Mouse (Mus musculus) hindbrain, embryonic 11.5 days (tissue): ENCODE results near the gene Zic2. TPM values are rescaled to one million over a fixed set of nuclear protein-coding genes. Genes with fewer than 3 reads are reported as not detected.

ENCODE experiments used
- ATAC-seq: fragments of 200-750 bp; cut with Nextera tagmentation; 2 replicates; pipeline ENCODE4 v1.8.0; 2017; ENCODE audit warnings: mild to moderate bottlenecking, moderate TSS enrichment, moderate library complexity; ENCODE audit not compliant: low FRiP score
- DNase-seq: peaks from one replicate; pipeline ENCODE4 v3.0.0-alpha.2; 2015; ENCODE audit warnings: low spot score
- H3K27ac ChIP-seq: fragments of 300-500 bp; sonication (generic); 2 replicates; pipeline ENCODE4 v1.5.1; 2014; ENCODE audit warnings: mild to moderate bottlenecking, low read depth, low read length
- H3K27me3 ChIP-seq: fragments of 300-500 bp; sonication (generic); 2 replicates; pipeline ENCODE4 v1.6.1; 2014; ENCODE audit warnings: mild to moderate bottlenecking, low read length, moderate library complexity, mixed read lengths; ENCODE audit not compliant: control insufficient read depth, insufficient read depth
- H3K36me3 ChIP-seq: fragments of 300-500 bp; sonication (generic); 2 replicates; pipeline ENCODE4 v1.6.1; 2014; ENCODE audit warnings: mild to moderate bottlenecking, low read length, moderate library complexity, mixed read lengths; ENCODE audit not compliant: control insufficient read depth, insufficient read depth
- H3K4me1 ChIP-seq: fragments of 300-500 bp; sonication (generic); replicated peaks from 2 replicates; pipeline ENCODE4 v1.6.1; 2014; ENCODE audit warnings: low read length, mixed read lengths; ENCODE audit not compliant: control insufficient read depth, insufficient read depth
- H3K4me2 ChIP-seq: fragments of 300-500 bp; sonication (generic); replicated peaks from 2 replicates; pipeline ENCODE4 v1.6.1; 2014; ENCODE audit warnings: mild to moderate bottlenecking, low read depth, low read length
- H3K4me3 ChIP-seq: fragments of 300-500 bp; sonication (generic); 2 replicates; pipeline ENCODE4 v1.5.1; 2014; ENCODE audit warnings: low read depth, low read length
- H3K9ac ChIP-seq: fragments of 300-500 bp; sonication (generic); 2 replicates; pipeline ENCODE4 v1.6.1; 2014; ENCODE audit warnings: low read depth, low read length
- H3K9me3 ChIP-seq: fragments of 300-500 bp; sonication (generic); 2 replicates; pipeline ENCODE4 v1.6.1; 2016; ENCODE audit warnings: low read length; ENCODE audit not compliant: control insufficient read depth
- WGBS: fragments of 180-500 bp; shearing (Covaris S2); extraction: QIAGEN DNeasy Blood & Tissue Kit; methylation state at CpG from one replicate; pipeline ENCODE4 v1.1.7; 2014; 5-methylcytosine and 5-hydroxymethylcytosine counted together
- polyA plus RNA-seq: library from polyadenylated mRNA; unstranded; fragments of >200 nt; fragmentation: Nextera tagmentation; extraction: Ambion mirVana; gene quantifications from 2 replicates; pipeline ENCODE4 v1.2.1, GENCODE M21; 2014

Gene Zic2
- polyA plus RNA-seq: 9.5 and 11.2 TPM in 2 replicates

- H3K27me3 ChIP-seq: peaks cover 36% of the 10 kb centered on the region
- peak within 1 kb of the TSS; percentile 97 for H3K27ac ChIP-seq
- H3K4me3 ChIP-seq: peak within 1 kb of the TSS; percentile 79
- DNase-seq: peak; percentile 87
- H3K9ac ChIP-seq: peak within 1 kb of the TSS; percentile 95
- ATAC-seq: peak; percentile 82
- WGBS: under 1% methylated on average over 43 of the region's 73 CpGs
- no peaks in the 10 kb centered on the region for H3K36me3 ChIP-seq
- peak within 1 kb of the TSS; percentile 64 for H3K4me2 ChIP-seq
- no peaks in the 10 kb centered on the region for H3K9me3 ChIP-seq
- H3K4me1 ChIP-seq: peaks cover 3% of the 10 kb centered on the region; the same call in 1 of the 2 replicates
Measured at GRCm38 (mm10) chr14:122474891-122475556, at the start of gene Zic2. Gene Zic2 (plus strand): TSS chr14:122475435.

GRCm38 (mm10) chr14:122426529-122427203 lies 48.6 kb upstream of the Zic2 start:
- no peaks in the 10 kb centered on the region for H3K36me3 ChIP-seq
- no peak overlapping the region for H3K9ac ChIP-seq
- no peak overlapping the region for H3K4me3 ChIP-seq
- DNase-seq (no peak), ATAC-seq (no peak; the same call in none of the 2 replicates)
- peak overlapping the region; percentile 17; the same call in 1 of the 2 replicates for H3K27ac ChIP-seq
- H3K27me3 ChIP-seq: no peaks in the 10 kb centered on the region
- H3K9me3 ChIP-seq: no peaks in the 10 kb centered on the region
- H3K4me2 ChIP-seq: no peak overlapping the region
- 43% methylated on average over 10 of the region's 10 CpGs for WGBS
- peaks cover 4% of the 10 kb centered on the region; the same call in 1 of the 2 replicates for H3K4me1 ChIP-seq

GRCm38 (mm10) chr14:122427204-122427560 lies 48.1 kb upstream of the Zic2 start:
- DNase-seq: peak; percentile 47

GRCm38 (mm10) chr14:122427654-122428053 lies 47.6 kb upstream of the Zic2 start:
- H3K27ac ChIP-seq: peak overlapping the region; percentile 33; the same call in 1 of the 2 replicates
- peak; percentile 65 for ATAC-seq
- no peak overlapping the region for H3K9ac ChIP-seq
- 62% methylated on average over 3 of the region's 3 CpGs for WGBS
- no peak for DNase-seq
- H3K4me1 ChIP-seq: peaks cover 4% of the 10 kb centered on the region; the same call in 1 of the 2 replicates
- no peak overlapping the region for H3K4me2 ChIP-seq
- no peak overlapping the region for H3K4me3 ChIP-seq
- H3K27me3 ChIP-seq: no peaks in the 10 kb centered on the region
- no peaks in the 10 kb centered on the region for H3K9me3 ChIP-seq
- no peaks in the 10 kb centered on the region for H3K36me3 ChIP-seq

More at GRCm38 (mm10) chr14:122427204-122427560, 48.1 kb upstream of the Zic2 start:
- Histone ChIP-seq H3K4me3 (no peak overlapping the region), H3K4me1 (peaks cover 4% of the 10 kb centered on the region; the same call in 1 of the 2 replicates), H3K9ac (no peak overlapping the region), H3K36me3 (no peaks in the 10 kb centered on the region), H3K27me3 (no peaks in the 10 kb centered on the region), H3K4me2 (no peak overlapping the region), H3K9me3 (no peaks in the 10 kb centered on the region), H3K27ac (peak overlapping the region; percentile 33)
- ATAC-seq: peak; percentile 78
- WGBS: 30% methylated on average over 8 of the region's 8 CpGs

- Histone ChIP-seq H3K36me3 (no peaks in the 10 kb centered on the region), H3K9me3 (no peaks in the 10 kb centered on the region), H3K4me3 (no peak overlapping the region), H3K4me1 (peaks cover under 1% of the 10 kb centered on the region; the same call in 1 of the 2 replicates), H3K4me2 (no peak overlapping the region), H3K27me3 (no peaks in the 10 kb centered on the region), H3K9ac (no peak overlapping the region), H3K27ac (no peak overlapping the region)
- DNase-seq: no peak
- no peak for ATAC-seq
- 75% methylated on average over 3 of the region's 3 CpGs for WGBS
Measured at GRCm38 (mm10) chr14:122432558-122432957, 42.7 kb upstream of the Zic2 start.

GRCm38 (mm10) chr14:122434039-122434438 lies 41.2 kb upstream of the Zic2 start:
- Histone ChIP-seq H3K27me3 (no peaks in the 10 kb centered on the region), H3K27ac (no peak overlapping the region), H3K9ac (no peak overlapping the region), H3K4me3 (no peak overlapping the region), H3K36me3 (no peaks in the 10 kb centered on the region), H3K4me2 (no peak overlapping the region), H3K4me1 (no peaks in the 10 kb centered on the region), H3K9me3 (no peaks in the 10 kb centered on the region)
- DNase-seq (no peak), ATAC-seq (no peak)
- WGBS: 93% methylated on average over 10 of the region's 10 CpGs

- Histone ChIP-seq H3K36me3 (no peaks in the 10 kb centered on the region), H3K27ac (no peak overlapping the region), H3K9me3 (no peaks in the 10 kb centered on the region), H3K27me3 (no peaks in the 10 kb centered on the region), H3K4me1 (no peaks in the 10 kb centered on the region), H3K9ac (no peak overlapping the region), H3K4me2 (no peak overlapping the region), H3K4me3 (no peak overlapping the region)
- WGBS: 69% methylated on average over 10 of the region's 10 CpGs
- no peak for ATAC-seq
- no peak for DNase-seq
Measured at GRCm38 (mm10) chr14:122436850-122437249, 38.4 kb upstream of the Zic2 start.

GRCm38 (mm10) chr14:122449601-122450495 lies 25.4 kb upstream of the Zic2 start:
- peak overlapping the region; percentile 81 for H3K27ac ChIP-seq

More at GRCm38 (mm10) chr14:122449601-122450495, 25.4 kb upstream of the Zic2 start:
- peak overlapping the region; percentile 60 for H3K9ac ChIP-seq
- H3K27me3 ChIP-seq: peaks cover 30% of the 10 kb centered on the region
- peak overlapping the region; percentile 86 for H3K4me2 ChIP-seq
- H3K36me3 ChIP-seq: no peaks in the 10 kb centered on the region
- H3K4me3 ChIP-seq: peak overlapping the region; percentile 49
- H3K4me1 ChIP-seq: peaks cover 17% of the 10 kb centered on the region
- WGBS: 4% methylated on average over 29 of the region's 29 CpGs
- DNase-seq (peak; percentile 67), ATAC-seq (no peak)
- no peaks in the 10 kb centered on the region for H3K9me3 ChIP-seq
